Mouse (Mus musculus): ENCODE data around the gene Hoxa10. TPM values are rescaled to one million over a fixed set of nuclear protein-coding genes. Genes with fewer than 3 reads are reported as not detected.
A peak's percentile ranks its signal among the peaks of the same experiment; 100 is the strongest.

The Hoxa10 gene
- polyA plus RNA-seq, 1 experiment from 2014 or later, result 0.40 TPM

GRCm38 (mm10) chr6:52223939-52224760 is 16.5 kb downstream of the Hoxa10 start:
- ATAC-seq (ENCODE audit: low FRiP score, low read depth), result no peak
- H3K9me3 ChIP-seq, result no peaks in the 10 kb centered on the region
- H3K36me3 ChIP-seq, result no peaks in the 10 kb centered on the region
- no peak overlapping the region for H3K4me2 ChIP-seq
- no peak overlapping the region for H3K4me3 ChIP-seq
- H3K9ac ChIP-seq, result no peak overlapping the region
- 2% methylated on average over 24 of the region's 24 CpGs for WGBS
- peaks cover 97% of the 10 kb centered on the region for H3K27me3 ChIP-seq
- no peak overlapping the region for H3K27ac ChIP-seq (replicated peaks)
- H3K4me1 ChIP-seq (replicated peaks), result peaks cover 8% of the 10 kb centered on the region

DNA sequence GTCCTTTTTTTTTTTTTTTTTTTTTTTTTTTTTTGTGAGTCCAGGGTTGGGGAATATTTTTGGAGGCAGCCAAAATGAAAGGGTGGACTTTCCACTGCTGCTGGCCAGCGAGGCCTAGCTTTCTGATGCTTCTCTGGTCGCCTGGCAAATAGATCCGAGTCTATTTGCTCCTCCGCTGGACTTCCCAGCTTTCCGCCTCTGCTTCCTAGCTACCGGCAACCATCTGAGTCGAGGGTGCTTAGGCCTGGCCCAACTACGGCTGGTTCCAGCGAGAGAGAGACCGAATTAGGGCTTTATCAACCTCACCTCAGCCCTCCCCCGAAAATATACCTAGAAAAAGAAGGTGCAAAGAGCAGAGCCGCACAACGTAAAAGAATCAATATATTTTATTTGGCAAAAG is 17.9 kb downstream of the Hoxa10 start:
- Histone ChIP-seq H3K4me2 (no peak overlapping the region), H3K9me3 (no peaks in the 10 kb centered on the region), H3K27ac (replicated peaks) (no peak overlapping the region), H3K4me1 (replicated peaks) (peaks cover 8% of the 10 kb centered on the region), H3K27me3 (peaks cover 98% of the 10 kb centered on the region), H3K9ac (no peak overlapping the region), H3K4me3 (no peak overlapping the region), H3K36me3 (no peaks in the 10 kb centered on the region)
- no peak for ATAC-seq (ENCODE audit: low FRiP score, low read depth)
- WGBS, result 15% methylated on average over 13 of the region's 13 CpGs

DNA sequence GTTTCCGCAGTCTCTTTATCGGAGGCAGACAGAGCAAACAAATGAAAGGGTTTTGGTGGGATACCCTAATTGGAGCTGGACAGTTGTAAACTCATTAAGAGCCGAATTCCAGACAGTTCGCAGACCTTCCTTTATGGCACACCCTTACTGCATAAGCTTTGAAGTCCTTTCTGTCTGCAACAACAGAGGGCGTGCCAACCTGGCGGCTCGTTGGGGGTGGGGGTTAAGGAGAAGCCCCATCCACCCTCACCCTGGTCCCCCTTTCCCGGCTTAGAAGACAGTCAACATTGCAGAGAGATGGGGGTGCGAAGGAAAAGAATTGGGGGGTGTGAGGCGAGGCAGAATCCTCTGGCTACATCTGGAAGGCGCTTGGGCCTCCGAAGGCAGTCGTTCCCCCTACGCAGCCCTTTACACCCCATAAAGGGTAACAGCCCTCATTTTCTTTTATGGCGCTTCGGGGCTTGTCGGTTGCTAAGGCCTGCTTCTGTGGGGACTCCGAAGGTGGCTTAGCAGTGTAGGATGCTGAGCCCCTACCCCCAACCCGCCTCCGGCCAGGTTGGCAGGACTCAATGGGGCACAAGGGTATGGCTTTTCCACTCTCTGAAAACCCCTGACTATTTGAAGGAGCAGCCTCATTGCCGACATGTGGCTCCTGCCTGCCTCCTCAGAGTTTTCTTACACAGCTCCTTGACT is 18.5 kb downstream of the Hoxa10 start:
- no peak overlapping the region for H3K27ac ChIP-seq (replicated peaks)
- H3K9ac ChIP-seq, result no peak overlapping the region
- peak overlapping the region; percentile 87 for H3K4me2 ChIP-seq
- WGBS, result 7% methylated on average over 21 of the region's 21 CpGs
- peaks cover 12% of the 10 kb centered on the region for H3K4me1 ChIP-seq (replicated peaks)
- no peaks in the 10 kb centered on the region for H3K9me3 ChIP-seq
- H3K27me3 ChIP-seq, result peaks cover 96% of the 10 kb centered on the region
- peak overlapping the region; percentile 47 for H3K4me3 ChIP-seq
- peak; percentile 32; the same call in 1 of the 2 replicates for ATAC-seq (ENCODE audit: low FRiP score, low read depth)
- no peaks in the 10 kb centered on the region for H3K36me3 ChIP-seq

DNA sequence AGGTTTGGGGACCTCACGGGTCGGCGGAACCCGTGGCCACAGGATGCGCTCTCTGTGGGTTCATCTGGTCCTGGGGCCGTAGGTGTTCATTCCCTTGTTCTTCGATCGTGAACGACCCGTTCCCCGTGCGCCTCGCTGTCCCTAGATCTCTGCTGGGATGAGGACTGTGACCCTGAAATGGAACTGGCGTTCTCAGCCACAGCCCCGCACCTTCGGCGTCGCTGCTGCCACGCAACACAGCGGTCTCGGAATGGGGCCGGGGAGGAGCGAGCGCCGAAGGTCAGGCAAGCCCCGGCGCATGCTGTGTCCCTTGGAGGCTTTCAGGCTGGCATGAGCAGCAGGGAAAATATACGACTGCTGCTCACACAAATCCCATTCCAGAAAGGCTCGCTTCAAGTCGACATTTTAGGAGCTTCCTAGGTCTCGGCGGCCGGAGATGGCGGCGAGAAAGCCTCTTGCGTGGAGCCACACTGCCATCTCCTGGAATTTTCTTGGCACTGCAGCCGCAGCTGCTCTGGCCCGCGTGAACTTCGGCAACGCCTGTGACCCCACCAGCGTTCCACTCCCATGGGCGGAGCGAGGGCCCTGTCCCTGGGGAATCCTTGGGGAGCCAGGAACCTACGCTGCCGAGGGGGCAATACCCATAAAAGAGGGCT is 19.2 kb downstream of the Hoxa10 start, which contains the start of gene Hoxa7:
Gene Hoxa7 (minus strand): TSS at position 518 of the 656 bp plus-strand sequence.
- Histone ChIP-seq H3K4me2 (peak within 1 kb of the TSS; percentile 87), H3K36me3 (no peaks in the 10 kb centered on the region), H3K9me3 (no peaks in the 10 kb centered on the region), H3K27me3 (peaks cover 92% of the 10 kb centered on the region), H3K9ac (peak within 1 kb of the TSS; percentile 48), H3K4me1 (replicated peaks) (peaks cover 12% of the 10 kb centered on the region), H3K27ac (replicated peaks) (no peak within 1 kb of the TSS), H3K4me3 (peak within 1 kb of the TSS; percentile 47)
- WGBS, result 1% methylated on average over 46 of the region's 46 CpGs
- ATAC-seq (ENCODE audit: low FRiP score, low read depth), result peak; percentile 76

DNA sequence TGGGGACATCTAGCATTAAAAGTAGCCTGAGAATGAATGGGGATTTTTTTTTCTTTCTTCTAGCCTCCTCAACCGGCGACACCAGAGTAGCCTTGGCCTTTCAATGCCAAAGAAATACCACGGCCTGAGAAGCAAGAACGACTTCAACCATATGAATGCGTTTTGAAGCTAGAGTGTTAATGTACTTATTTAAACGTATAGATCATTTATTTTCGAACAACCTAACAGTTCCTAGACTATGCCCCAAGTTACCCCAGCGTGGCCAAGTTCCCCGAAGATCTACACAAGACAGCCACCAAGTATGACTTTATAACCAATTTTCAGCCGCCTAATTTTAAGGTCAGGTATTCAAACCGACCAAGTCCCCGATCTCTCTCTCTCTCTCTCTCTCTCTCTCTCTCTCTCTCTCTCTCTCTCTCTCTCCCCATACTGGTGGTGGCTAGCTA is 19.8 kb downstream of the Hoxa10 start:
- Histone ChIP-seq H3K36me3 (no peaks in the 10 kb centered on the region), H3K4me2 (peak overlapping the region; percentile 87), H3K27me3 (peaks cover 92% of the 10 kb centered on the region), H3K27ac (replicated peaks) (no peak overlapping the region), H3K4me3 (peak overlapping the region; percentile 47), H3K4me1 (replicated peaks) (peaks cover 12% of the 10 kb centered on the region), H3K9ac (no peak overlapping the region), H3K9me3 (no peaks in the 10 kb centered on the region)
- 6% methylated on average over 12 of the region's 12 CpGs for WGBS
- ATAC-seq (ENCODE audit: low FRiP score, low read depth), result no peak

- Histone ChIP-seq H3K4me3 (no peak overlapping the region), H3K4me1 (replicated peaks) (peaks cover 12% of the 10 kb centered on the region), H3K27me3 (peaks cover 92% of the 10 kb centered on the region), H3K9ac (no peak overlapping the region), H3K9me3 (no peaks in the 10 kb centered on the region), H3K4me2 (no peak overlapping the region), H3K27ac (replicated peaks) (no peak overlapping the region), H3K36me3 (no peaks in the 10 kb centered on the region)
- 17% methylated on average over 32 of the region's 32 CpGs for WGBS
- no peak for ATAC-seq (ENCODE audit: low FRiP score, low read depth)
These were observed 20.4 kb downstream of the Hoxa10 start for GRCm38 (mm10) chr6:52220003-52220864.

DNA sequence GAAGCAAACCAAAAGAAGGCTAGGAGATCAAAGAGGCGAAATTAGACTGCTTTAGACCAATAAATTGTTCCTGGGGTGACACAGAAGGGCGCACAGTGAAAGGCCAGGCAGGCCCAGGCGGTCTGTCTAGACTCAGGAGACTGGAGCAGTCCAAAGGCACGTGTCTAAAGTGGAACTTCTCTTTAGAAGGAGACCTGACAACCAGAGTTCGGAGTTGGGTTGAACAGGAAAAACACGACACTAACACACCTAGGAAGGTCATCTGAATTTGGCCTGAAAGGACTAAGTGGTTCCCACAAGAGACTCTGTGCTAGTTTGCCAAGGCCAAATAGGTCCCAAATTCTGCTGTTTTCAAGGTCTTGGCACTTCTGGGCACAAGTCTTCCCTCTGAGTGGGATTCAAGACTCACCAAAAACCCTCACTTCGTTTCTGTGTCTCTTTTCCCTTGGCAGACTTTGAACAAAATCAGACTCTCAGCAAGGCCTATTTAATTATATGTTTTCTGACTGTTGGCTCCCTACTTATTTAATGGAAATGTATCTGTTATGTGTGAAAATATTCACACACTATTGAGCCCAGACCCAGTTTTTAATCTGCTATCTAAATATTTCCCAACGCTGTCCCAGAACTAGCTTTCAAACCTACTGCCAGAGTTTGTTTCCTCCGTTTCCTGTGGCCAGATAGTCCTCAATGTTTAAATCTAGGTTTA is 21.3 kb downstream of the Hoxa10 start:
- Histone ChIP-seq H3K27me3 (peaks cover 92% of the 10 kb centered on the region), H3K4me3 (no peak overlapping the region), H3K36me3 (no peaks in the 10 kb centered on the region), H3K27ac (replicated peaks) (no peak overlapping the region), H3K4me1 (replicated peaks) (peaks cover 12% of the 10 kb centered on the region), H3K4me2 (no peak overlapping the region), H3K9ac (no peak overlapping the region), H3K9me3 (no peaks in the 10 kb centered on the region)
- ATAC-seq (ENCODE audit: low FRiP score, low read depth), result no peak
- 21% methylated on average over 9 of the region's 9 CpGs for WGBS

DNA sequence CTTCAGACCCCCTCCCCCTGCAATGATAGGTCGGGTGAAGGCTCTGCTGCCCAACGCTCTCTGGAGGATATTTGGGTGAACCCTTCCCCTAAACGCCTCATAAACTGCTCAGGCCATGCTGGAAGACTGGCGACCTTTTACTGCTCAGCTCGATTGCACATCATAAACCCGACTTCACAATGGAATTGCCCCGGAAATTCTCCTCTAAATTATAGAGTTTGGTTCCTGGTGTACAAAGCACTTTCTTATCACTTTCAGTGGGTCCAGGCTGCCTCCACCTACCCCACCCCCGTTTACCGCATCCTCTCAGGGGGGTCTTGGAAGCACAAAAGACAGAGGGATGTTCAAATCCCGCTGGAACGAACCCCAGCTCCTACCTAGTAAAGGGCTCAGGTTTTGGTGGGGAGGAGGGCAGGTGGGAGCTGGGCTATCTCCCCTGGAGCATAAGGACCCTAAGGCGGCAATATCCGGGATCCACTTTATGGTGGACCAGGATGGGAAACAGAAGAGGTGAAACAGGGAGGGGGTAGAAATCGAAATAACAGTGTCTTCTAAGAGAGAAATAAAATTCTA is 21.9 kb downstream of the Hoxa10 start:
- no peak overlapping the region for H3K27ac ChIP-seq (replicated peaks)
- H3K4me3 ChIP-seq, result no peak overlapping the region

GRCm38 (mm10) chr6:52217895-52218642 is 22.6 kb downstream of the Hoxa10 start:
- H3K9ac ChIP-seq, result no peak overlapping the region
- no peaks in the 10 kb centered on the region for H3K9me3 ChIP-seq
- peaks cover 90% of the 10 kb centered on the region for H3K27me3 ChIP-seq
- no peak for ATAC-seq (ENCODE audit: low FRiP score, low read depth)
- H3K4me1 ChIP-seq (replicated peaks), result peaks cover 12% of the 10 kb centered on the region
- no peak overlapping the region for H3K27ac ChIP-seq (replicated peaks)
- no peaks in the 10 kb centered on the region for H3K36me3 ChIP-seq
- peak overlapping the region; percentile 20; the same call in 1 of the 2 replicates for H3K4me3 ChIP-seq
- peak overlapping the region; percentile 31 for H3K4me2 ChIP-seq
- whole genome bisulfite sequencing, result 5% methylated on average over 23 of the region's 23 CpGs

More for the DNA sequence above, 21.9 kb downstream of the Hoxa10 start:
- no peaks in the 10 kb centered on the region for H3K36me3 ChIP-seq
- no peak for ATAC-seq (ENCODE audit: low FRiP score, low read depth)
- no peaks in the 10 kb centered on the region for H3K9me3 ChIP-seq
- H3K4me2 ChIP-seq, result no peak overlapping the region
- H3K9ac ChIP-seq, result no peak overlapping the region
- peaks cover 91% of the 10 kb centered on the region for H3K27me3 ChIP-seq
- peaks cover 12% of the 10 kb centered on the region for H3K4me1 ChIP-seq (replicated peaks)
- WGBS, result 9% methylated on average over 14 of the region's 14 CpGs

- H3K27ac ChIP-seq (replicated peaks), result no peak overlapping the region
- peaks cover 12% of the 10 kb centered on the region for H3K4me1 ChIP-seq (replicated peaks)
- ATAC-seq (ENCODE audit: low FRiP score, low read depth), result peak; percentile 50; the same call in 1 of the 2 replicates
- no peak overlapping the region for H3K9ac ChIP-seq
- no peaks in the 10 kb centered on the region for H3K9me3 ChIP-seq
- peak overlapping the region; percentile 20 for H3K4me3 ChIP-seq
- H3K27me3 ChIP-seq, result peaks cover 89% of the 10 kb centered on the region
- peak overlapping the region; percentile 31 for H3K4me2 ChIP-seq
- WGBS, result under 1% methylated on average over 25 of the region's 25 CpGs
- no peaks in the 10 kb centered on the region for H3K36me3 ChIP-seq
These were observed 23.2 kb downstream of the Hoxa10 start for GRCm38 (mm10) chr6:52217459-52217768.
